Mouse (Mus musculus): ENCODE data around the gene Cln3.

- TF ChIP-seq MAZ (IDR thresholded peaks at IDR 0.05; ENCODE audit: low read depth, low read length) (no peak), IRF4 (IDR thresholded peaks at IDR 0.05; ENCODE audit: low read depth, low read length) (no peak), EP300 (IDR thresholded peaks at IDR 0.05; ENCODE audit: low read length) (no peak), GABPA (IDR thresholded peaks at IDR 0.05; ENCODE audit: insufficient replicate concordance, low read depth, low read length) (no peak), POLR2A (IDR thresholded peaks at IDR 0.05; ENCODE audit: low read depth, low read length) (no peak), ZMIZ1 (IDR thresholded peaks at IDR 0.05; ENCODE audit: low read depth, low read length) (no peak), ZNF384 (IDR thresholded peaks at IDR 0.05; ENCODE audit: low read depth, low read length) (no peak)
Observed at GRCm38 (mm10) chr7:126612736-126613135, 27.1 kb upstream of the Cln3 start.
